Mouse (Mus musculus): ENCODE results near the gene Nckap5. TPM values are rescaled to one million over a fixed set of nuclear protein-coding genes. Genes with fewer than 3 reads are reported as not detected.

Nckap5 gene
- polyA plus RNA-seq, 1 experiment from 2014 or later, result 3.2 TPM

- Histone ChIP-seq H3K27ac (ENCODE audit: low read depth, low read length) (no peak overlapping the region), H3K9ac (ENCODE audit: low read depth, low read length) (no peak overlapping the region), H3K27me3 (ENCODE audit: control insufficient read depth, insufficient read depth, low read length) (no peaks in the 10 kb centered on the region), H3K4me1 (ENCODE audit: control insufficient read depth, insufficient read depth, low read length) (no peaks in the 10 kb centered on the region), H3K4me3 (ENCODE audit: low read depth, low read length) (no peak overlapping the region), H3K9me3 (replicated peaks; ENCODE audit: control insufficient read depth, low read length) (no peaks in the 10 kb centered on the region), H3K36me3 (ENCODE audit: control insufficient read depth, insufficient read depth, low read length) (no peaks in the 10 kb centered on the region), H3K4me2 (no peak overlapping the region)
- peak; percentile 69 for ATAC-seq (replicated peaks; ENCODE audit: insufficient number of reproducible peaks, low FRiP score, low TSS enrichment)
- WGBS (ENCODE audit: insufficient replicate concordance), result 38% methylated on average over 5 of the region's 5 CpGs
These were observed 179.8 kb downstream of the Nckap5 start for GRCm38 (mm10) chr1:126650806-126651205.

GRCm38 (mm10) chr1:126642751-126643150 is 187.8 kb downstream of the Nckap5 start:
- 80% methylated on average over 5 of the region's 5 CpGs for WGBS (ENCODE audit: insufficient replicate concordance)
- no peaks in the 10 kb centered on the region for H3K36me3 ChIP-seq (ENCODE audit: control insufficient read depth, insufficient read depth, low read length)
- no peak overlapping the region for H3K4me2 ChIP-seq
- H3K27ac ChIP-seq (ENCODE audit: low read depth, low read length), result no peak overlapping the region
- H3K4me1 ChIP-seq (ENCODE audit: control insufficient read depth, insufficient read depth, low read length), result no peaks in the 10 kb centered on the region
- no peaks in the 10 kb centered on the region for H3K27me3 ChIP-seq (ENCODE audit: control insufficient read depth, insufficient read depth, low read length)
- ATAC-seq (replicated peaks; ENCODE audit: insufficient number of reproducible peaks, low FRiP score, low TSS enrichment), result no peak
- H3K4me3 ChIP-seq (ENCODE audit: low read depth, low read length), result no peak overlapping the region
- H3K9ac ChIP-seq (ENCODE audit: low read depth, low read length), result no peak overlapping the region
- no peaks in the 10 kb centered on the region for H3K9me3 ChIP-seq (replicated peaks; ENCODE audit: control insufficient read depth, low read length)

GRCm38 (mm10) chr1:126639463-126639862 is 191.1 kb downstream of the Nckap5 start:
- H3K9ac ChIP-seq (ENCODE audit: low read depth, low read length), result no peak overlapping the region
- no peaks in the 10 kb centered on the region for H3K36me3 ChIP-seq (ENCODE audit: control insufficient read depth, insufficient read depth, low read length)
- H3K9me3 ChIP-seq (replicated peaks; ENCODE audit: control insufficient read depth, low read length), result no peaks in the 10 kb centered on the region
- no peak overlapping the region for H3K4me2 ChIP-seq
- 79% methylated on average over 2 of the region's 2 CpGs for WGBS (ENCODE audit: insufficient replicate concordance)
- H3K27ac ChIP-seq (ENCODE audit: low read depth, low read length), result no peak overlapping the region
- ATAC-seq (replicated peaks; ENCODE audit: insufficient number of reproducible peaks, low FRiP score, low TSS enrichment), result no peak
- H3K4me1 ChIP-seq (ENCODE audit: control insufficient read depth, insufficient read depth, low read length), result no peaks in the 10 kb centered on the region
- no peaks in the 10 kb centered on the region for H3K27me3 ChIP-seq (ENCODE audit: control insufficient read depth, insufficient read depth, low read length)
- no peak overlapping the region for H3K4me3 ChIP-seq (ENCODE audit: low read depth, low read length)

GRCm38 (mm10) chr1:126637515-126637914 is 193.1 kb downstream of the Nckap5 start:
- 77% methylated on average over 1 of the region's 1 CpGs for WGBS (ENCODE audit: insufficient replicate concordance)
- H3K9ac ChIP-seq (ENCODE audit: low read depth, low read length), result no peak overlapping the region
- no peak overlapping the region for H3K4me2 ChIP-seq
- H3K36me3 ChIP-seq (ENCODE audit: control insufficient read depth, insufficient read depth, low read length), result no peaks in the 10 kb centered on the region
- H3K27ac ChIP-seq (ENCODE audit: low read depth, low read length), result no peak overlapping the region
- ATAC-seq (replicated peaks; ENCODE audit: insufficient number of reproducible peaks, low FRiP score, low TSS enrichment), result no peak
- H3K27me3 ChIP-seq (ENCODE audit: control insufficient read depth, insufficient read depth, low read length), result no peaks in the 10 kb centered on the region
- no peak overlapping the region for H3K4me3 ChIP-seq (ENCODE audit: low read depth, low read length)
- H3K9me3 ChIP-seq (replicated peaks; ENCODE audit: control insufficient read depth, low read length), result no peaks in the 10 kb centered on the region
- H3K4me1 ChIP-seq (ENCODE audit: control insufficient read depth, insufficient read depth, low read length), result no peaks in the 10 kb centered on the region

- no peak for ATAC-seq (replicated peaks; ENCODE audit: insufficient number of reproducible peaks, low FRiP score, low TSS enrichment)
- no peaks in the 10 kb centered on the region for H3K27me3 ChIP-seq (ENCODE audit: control insufficient read depth, insufficient read depth, low read length)
- no peaks in the 10 kb centered on the region for H3K9me3 ChIP-seq (replicated peaks; ENCODE audit: control insufficient read depth, low read length)
- H3K27ac ChIP-seq (ENCODE audit: low read depth, low read length), result no peak overlapping the region
- H3K4me3 ChIP-seq (ENCODE audit: low read depth, low read length), result no peak overlapping the region
- whole genome bisulfite sequencing (ENCODE audit: insufficient replicate concordance), result 71% methylated on average over 3 of the region's 3 CpGs
- no peak overlapping the region for H3K4me2 ChIP-seq
- no peaks in the 10 kb centered on the region for H3K4me1 ChIP-seq (ENCODE audit: control insufficient read depth, insufficient read depth, low read length)
- no peak overlapping the region for H3K9ac ChIP-seq (ENCODE audit: low read depth, low read length)
- H3K36me3 ChIP-seq (ENCODE audit: control insufficient read depth, insufficient read depth, low read length), result no peaks in the 10 kb centered on the region
These were observed 204.4 kb downstream of the Nckap5 start for GRCm38 (mm10) chr1:126626206-126626605.

GRCm38 (mm10) chr1:126622036-126622435 is 208.6 kb downstream of the Nckap5 start:
- Histone ChIP-seq H3K9ac (ENCODE audit: low read depth, low read length) (no peak overlapping the region), H3K36me3 (ENCODE audit: control insufficient read depth, insufficient read depth, low read length) (no peaks in the 10 kb centered on the region), H3K9me3 (replicated peaks; ENCODE audit: control insufficient read depth, low read length) (no peaks in the 10 kb centered on the region), H3K4me1 (ENCODE audit: control insufficient read depth, insufficient read depth, low read length) (peaks cover 3% of the 10 kb centered on the region; the same call in 1 of the 2 replicates), H3K4me2 (no peak overlapping the region), H3K27ac (ENCODE audit: low read depth, low read length) (no peak overlapping the region), H3K4me3 (ENCODE audit: low read depth, low read length) (no peak overlapping the region), H3K27me3 (ENCODE audit: control insufficient read depth, insufficient read depth, low read length) (no peaks in the 10 kb centered on the region)
- no peak for ATAC-seq (replicated peaks; ENCODE audit: insufficient number of reproducible peaks, low FRiP score, low TSS enrichment)
- WGBS (ENCODE audit: insufficient replicate concordance), result 71% methylated on average over 4 of the region's 4 CpGs

- Histone ChIP-seq H3K9me3 (replicated peaks; ENCODE audit: control insufficient read depth, low read length) (no peaks in the 10 kb centered on the region; the same call in 1 of the 2 replicates), H3K4me1 (ENCODE audit: control insufficient read depth, insufficient read depth, low read length) (peaks cover 3% of the 10 kb centered on the region; the same call in 1 of the 2 replicates), H3K27me3 (ENCODE audit: control insufficient read depth, insufficient read depth, low read length) (no peaks in the 10 kb centered on the region), H3K4me2 (no peak overlapping the region), H3K4me3 (ENCODE audit: low read depth, low read length) (no peak overlapping the region), H3K36me3 (ENCODE audit: control insufficient read depth, insufficient read depth, low read length) (no peaks in the 10 kb centered on the region), H3K9ac (ENCODE audit: low read depth, low read length) (no peak overlapping the region), H3K27ac (ENCODE audit: low read depth, low read length) (no peak overlapping the region)
- 51% methylated on average over 9 of the region's 9 CpGs for WGBS (ENCODE audit: insufficient replicate concordance)
- no peak for ATAC-seq (replicated peaks; ENCODE audit: insufficient number of reproducible peaks, low FRiP score, low TSS enrichment)
These were observed 213.0 kb downstream of the Nckap5 start for GRCm38 (mm10) chr1:126617464-126618041.

GRCm38 (mm10) chr1:126616964-126617363 is 213.6 kb downstream of the Nckap5 start:
- Histone ChIP-seq H3K27me3 (ENCODE audit: control insufficient read depth, insufficient read depth, low read length) (no peaks in the 10 kb centered on the region), H3K9me3 (replicated peaks; ENCODE audit: control insufficient read depth, low read length) (no peaks in the 10 kb centered on the region; the same call in 1 of the 2 replicates), H3K4me2 (no peak overlapping the region), H3K9ac (ENCODE audit: low read depth, low read length) (no peak overlapping the region), H3K4me1 (ENCODE audit: control insufficient read depth, insufficient read depth, low read length) (peaks cover 3% of the 10 kb centered on the region; the same call in 1 of the 2 replicates), H3K36me3 (ENCODE audit: control insufficient read depth, insufficient read depth, low read length) (no peaks in the 10 kb centered on the region), H3K4me3 (ENCODE audit: low read depth, low read length) (no peak overlapping the region), H3K27ac (ENCODE audit: low read depth, low read length) (no peak overlapping the region)
- 50% methylated on average over 5 of the region's 5 CpGs for WGBS (ENCODE audit: insufficient replicate concordance)
- ATAC-seq (replicated peaks; ENCODE audit: insufficient number of reproducible peaks, low FRiP score, low TSS enrichment), result no peak

GRCm38 (mm10) chr1:126612916-126613315 is 217.7 kb downstream of the Nckap5 start:
- H3K4me1 ChIP-seq (ENCODE audit: control insufficient read depth, insufficient read depth, low read length), result 0 out of 2 replicates have a peak, but pooled peaks cover 3% of the 10 kb centered on the region
- H3K27ac ChIP-seq (ENCODE audit: low read depth, low read length), result no peak overlapping the region
- ATAC-seq (replicated peaks; ENCODE audit: insufficient number of reproducible peaks, low FRiP score, low TSS enrichment), result no peak
- WGBS (ENCODE audit: insufficient replicate concordance), result 79% methylated on average over 4 of the region's 4 CpGs
- H3K36me3 ChIP-seq (ENCODE audit: control insufficient read depth, insufficient read depth, low read length), result no peaks in the 10 kb centered on the region
- H3K9me3 ChIP-seq (replicated peaks; ENCODE audit: control insufficient read depth, low read length), result no peaks in the 10 kb centered on the region; the same call in 1 of the 2 replicates
- H3K9ac ChIP-seq (ENCODE audit: low read depth, low read length), result no peak overlapping the region
- H3K4me3 ChIP-seq (ENCODE audit: low read depth, low read length), result no peak overlapping the region
- no peak overlapping the region for H3K4me2 ChIP-seq
- H3K27me3 ChIP-seq (ENCODE audit: control insufficient read depth, insufficient read depth, low read length), result no peaks in the 10 kb centered on the region
